13 mouse cellular contexts compared by ENCODE assay signal in genomic region chr5:64431624-64432023, GRCm38 (mm10).
A peak's percentile ranks its signal among the peaks of the same experiment; 100 is the strongest.
DNase-seq lines count a peak whose midpoint lies in the region; ATAC-seq and TF ChIP-seq lines count a peak whose summit lies in the region.
"Had no signal": no experiment of that assay in that cellular context is flagged by ENCODE, and none has a peak within 500 bp of the region (broad histone marks: within the 10 kb centered on the region; RNA-seq: fewer than 3 reads in every experiment).

No protein-coding gene starts in this region.

- 72% methylated on average over 6 of the region's 6 CpGs for WGBS in kidney, embryonic 15.5 days
- 66% methylated on average over 6 of the region's 6 CpGs for WGBS in stomach, embryonic 15.5 days

- in situ Hi-C loops in ES-E14 (cut with MboI; ENCODE audit: low sequenced_read_pairs in 2 of 2, unreplicated experiment in 2 of 2), result no loop called here

- H3K27ac ChIP-seq in ES-E14 (ENCODE audit: insufficient read depth, low read depth, low read length, poor library complexity, severe bottlenecking), result peak overlapping the region; percentile 95
- H3K27ac ChIP-seq in kidney, embryonic 15.5 days, result 0 out of 2 replicates have a peak overlapping the region, but pooled peaks have one; percentile 43
- peak overlapping the region; percentile 87 for H3K27ac ChIP-seq in stomach, embryonic 15.5 days
- H3K27ac ChIP-seq: kidney, postnatal 0 days; midbrain, embryonic 15.5 days had no signal

- H3K4me1 ChIP-seq in ES-E14 (ENCODE audit: control insufficient read depth in 2 of 2, insufficient read depth in 2 of 2, low read length in 2 of 2, poor library complexity in 1 of 2), result peaks cover 11 to 19% of the 10 kb centered on the region in 2 experiments; a peak in 3 of 4 replicates
- peaks cover 23% of the 10 kb centered on the region for H3K4me1 ChIP-seq in kidney, embryonic 15.5 days
- H3K4me1 ChIP-seq in stomach, embryonic 15.5 days, result no peaks in the 10 kb centered on the region; the same call in 1 of the 2 replicates
- H3K4me1 ChIP-seq: midbrain, embryonic 15.5 days had no signal

- no peaks in the 10 kb centered on the region; the same call in 1 of the 2 replicates for H3K9me3 ChIP-seq in ES-E14 (ENCODE audit: control insufficient read depth, insufficient read depth, low read depth, low read length)
- H3K9me3 ChIP-seq in kidney, embryonic 15.5 days (replicated peaks), result no peaks in the 10 kb centered on the region
- H3K9me3 ChIP-seq in stomach, embryonic 15.5 days, result no peaks in the 10 kb centered on the region
- H3K9me3 ChIP-seq: midbrain, embryonic 15.5 days had no signal

- peak; percentile 42 for DNase-seq in kidney, adult 11 months
- no peak for DNase-seq in kidney, adult 18-20 months
- DNase-seq in ES-E14 (ENCODE audit: low read depth, low spot score), result peak; percentile 35
- DNase-seq in spleen, adult 12 weeks (ENCODE audit: low spot score), result no peak
- DNase-seq in heart, postnatal 25 days (ENCODE audit: low spot score), result no peak
- DNase-seq: cerebellum, postnatal 36 days; heart, adult 18-20 months; heart, postnatal 36 days had no signal

- no peaks in the 10 kb centered on the region for H3K27me3 ChIP-seq in kidney, embryonic 15.5 days
- no peaks in the 10 kb centered on the region for H3K27me3 ChIP-seq in stomach, embryonic 15.5 days (replicated peaks)
- H3K27me3 ChIP-seq: midbrain, embryonic 15.5 days had no signal

- H3K36me3 ChIP-seq in ES-E14 (ENCODE audit: control insufficient read depth, insufficient read depth, low read length, poor library complexity, severe bottlenecking), result no peaks in the 10 kb centered on the region
- no peaks in the 10 kb centered on the region for H3K36me3 ChIP-seq in kidney, embryonic 15.5 days
- H3K36me3 ChIP-seq in stomach, embryonic 15.5 days, result no peaks in the 10 kb centered on the region
- H3K36me3 ChIP-seq: midbrain, embryonic 15.5 days had no signal

- peak overlapping the region; percentile 40; the same call in 1 of the 2 replicates for H3K9ac ChIP-seq in ES-E14 (ENCODE audit: insufficient read depth, low read depth, low read length, poor library complexity, severe bottlenecking)
- no peak overlapping the region for H3K9ac ChIP-seq in kidney, embryonic 15.5 days
- H3K9ac ChIP-seq in stomach, embryonic 15.5 days, result no peak overlapping the region
- H3K9ac ChIP-seq: midbrain, embryonic 15.5 days had no signal

- no peak overlapping the region for H3K4me2 ChIP-seq in kidney, embryonic 15.5 days
- no peak overlapping the region for H3K4me2 ChIP-seq in stomach, embryonic 15.5 days
- H3K4me2 ChIP-seq: midbrain, embryonic 15.5 days had no signal

- intact Hi-C loops in heart, postnatal 25 days (cut with DNase I), result no loop called here

- ATAC-seq in kidney, embryonic 15.5 days (replicated peaks; ENCODE audit: low FRiP score), result no peak
- peak; percentile 94 for ATAC-seq in stomach, embryonic 15.5 days (ENCODE audit: insufficient read depth, low FRiP score, low read depth)
- ATAC-seq in inflammation-experienced regulatory T-cells, adult 6 months, result no peak
- ATAC-seq: midbrain, embryonic 15.5 days had no signal

- 0 out of 4 replicates have a peak overlapping the region, but pooled peaks of 1 of the 2 experiments have one; percentile 27 for H3K4me3 ChIP-seq in ES-E14 (ENCODE audit: insufficient read depth in 1 of 2, low read depth in 1 of 2, low read length in 2 of 2, poor library complexity in 1 of 2, severe bottlenecking in 1 of 2)
- no peak overlapping the region for H3K4me3 ChIP-seq in kidney, embryonic 15.5 days (replicated peaks)
- no peak overlapping the region for H3K4me3 ChIP-seq in stomach, embryonic 15.5 days (replicated peaks)
- H3K4me3 ChIP-seq: midbrain, embryonic 15.5 days had no signal

TF ChIP-seq in ES-E14, 5 proteins besides CTCF, POLR2A, EP300 and RAD21:
- TF ChIP-seq ZNF384 (IDR thresholded peaks at IDR 0.05; ENCODE audit: low read depth, low read length) (no peak), ZC3H11A (IDR thresholded peaks at IDR 0.05; ENCODE audit: borderline replicate concordance, low read depth, low read length) (no peak), MAFK (IDR thresholded peaks at IDR 0.05; ENCODE audit: insufficient read depth, low read depth, low read length) (no peak), HCFC1 (IDR thresholded peaks at IDR 0.05; ENCODE audit: borderline replicate concordance, insufficient read depth, low read length) (no peak), CHD2 (IDR thresholded peaks at IDR 0.05; ENCODE audit: low read depth, low read length) (no peak)

Comparison
In these comparisons a context has a peak if more than half of its experiments do, and no peak if none do; other contexts are left out.
1. DNase-seq: peak in kidney, adult 11 months (single experiment) and ES-E14 (single experiment); none in kidney, adult 18-20 months (single experiment), spleen, adult 12 weeks (single experiment) and heart, postnatal 25 days (single experiment).
2. H3K27ac ChIP-seq: peak in every context shown above with its lines; median percentile 95 in ES-E14; 87 in stomach, embryonic 15.5 days; 43 in kidney, embryonic 15.5 days.